Mouse (Mus musculus): ENCODE measurements around the gene Lnx2. TPM values are rescaled to one million over a fixed set of nuclear protein-coding genes. Genes with fewer than 3 reads are reported as not detected.

Gene Lnx2
- polyA plus RNA-seq, 1 experiment from 2014 or later, result 11.2 TPM

- no peak overlapping the region for H3K9ac ChIP-seq
- 58% methylated on average over 11 of the region's 11 CpGs for WGBS
- no peak overlapping the region for H3K4me3 ChIP-seq
- H3K27ac ChIP-seq, result no peak overlapping the region
- no peak overlapping the region for H3K4me2 ChIP-seq (replicated peaks)
- no peak for ATAC-seq (ENCODE audit: low FRiP score, low read depth)
- H3K36me3 ChIP-seq, result peaks cover 8% of the 10 kb centered on the region
- H3K9me3 ChIP-seq, result no peaks in the 10 kb centered on the region
- H3K4me1 ChIP-seq, result peaks cover 27% of the 10 kb centered on the region
- no peaks in the 10 kb centered on the region for H3K27me3 ChIP-seq
Measured at GRCm38 (mm10) chr5:147045929-147046328, 30.5 kb downstream of the Lnx2 start.

GRCm38 (mm10) chr5:147045311-147045710, 31.1 kb downstream of the Lnx2 start:
- Histone ChIP-seq H3K4me3 (no peak overlapping the region), H3K4me1 (peaks cover 24% of the 10 kb centered on the region), H3K36me3 (peaks cover 8% of the 10 kb centered on the region), H3K27me3 (no peaks in the 10 kb centered on the region), H3K27ac (no peak overlapping the region), H3K9ac (no peak overlapping the region), H3K4me2 (replicated peaks) (no peak overlapping the region), H3K9me3 (no peaks in the 10 kb centered on the region)
- no peak for ATAC-seq (ENCODE audit: low FRiP score, low read depth)
- 63% methylated on average over 9 of the region's 11 CpGs for WGBS

GRCm38 (mm10) chr5:147043240-147043844, 33.0 kb downstream of the Lnx2 start:
- Histone ChIP-seq H3K4me1 (peaks cover 24% of the 10 kb centered on the region), H3K4me3 (no peak overlapping the region)

GRCm38 (mm10) chr5:147041965-147042937, 34.1 kb downstream of the Lnx2 start:
- no peak overlapping the region for H3K27ac ChIP-seq
- H3K9ac ChIP-seq, result no peak overlapping the region
- peaks cover 14% of the 10 kb centered on the region for H3K36me3 ChIP-seq
- no peak overlapping the region for H3K4me2 ChIP-seq (replicated peaks)
- no peak overlapping the region for H3K4me3 ChIP-seq
- 78% methylated on average over 40 of the region's 40 CpGs for WGBS
- H3K4me1 ChIP-seq, result peaks cover 33% of the 10 kb centered on the region
- no peaks in the 10 kb centered on the region for H3K27me3 ChIP-seq
- ATAC-seq (ENCODE audit: low FRiP score, low read depth), result no peak
- no peaks in the 10 kb centered on the region for H3K9me3 ChIP-seq

More at GRCm38 (mm10) chr5:147043240-147043844, 33.0 kb downstream of the Lnx2 start:
- no peak for ATAC-seq (ENCODE audit: low FRiP score, low read depth)
- peaks cover 14% of the 10 kb centered on the region for H3K36me3 ChIP-seq
- 52% methylated on average over 15 of the region's 15 CpGs for WGBS
- no peaks in the 10 kb centered on the region for H3K9me3 ChIP-seq
- no peak overlapping the region for H3K9ac ChIP-seq
- no peaks in the 10 kb centered on the region for H3K27me3 ChIP-seq
- no peak overlapping the region for H3K4me2 ChIP-seq (replicated peaks)
- H3K27ac ChIP-seq, result no peak overlapping the region

- Histone ChIP-seq H3K9me3 (no peaks in the 10 kb centered on the region), H3K4me1 (peaks cover 28% of the 10 kb centered on the region), H3K27me3 (no peaks in the 10 kb centered on the region), H3K4me2 (replicated peaks) (no peak overlapping the region), H3K27ac (no peak overlapping the region), H3K36me3 (peaks cover 14% of the 10 kb centered on the region), H3K4me3 (no peak overlapping the region), H3K9ac (no peak overlapping the region)
- 79% methylated on average over 5 of the region's 5 CpGs for WGBS
- ATAC-seq (ENCODE audit: low FRiP score, low read depth), result no peak
Measured at GRCm38 (mm10) chr5:147039394-147039793, 37.0 kb downstream of the Lnx2 start.

- H3K27me3 ChIP-seq, result no peaks in the 10 kb centered on the region
- peaks cover 21% of the 10 kb centered on the region for H3K36me3 ChIP-seq
- no peak for ATAC-seq (ENCODE audit: low FRiP score, low read depth)
- no peak overlapping the region for H3K4me2 ChIP-seq (replicated peaks)
- 58% methylated on average over 3 of the region's 3 CpGs for WGBS
- no peak overlapping the region for H3K4me3 ChIP-seq
- no peak overlapping the region; the same call in 1 of the 2 replicates for H3K27ac ChIP-seq
- no peaks in the 10 kb centered on the region for H3K9me3 ChIP-seq
- H3K4me1 ChIP-seq, result peaks cover 20% of the 10 kb centered on the region; the same call in 1 of the 2 replicates
- H3K9ac ChIP-seq, result no peak overlapping the region
Measured at GRCm38 (mm10) chr5:147037601-147038000, 38.8 kb downstream of the Lnx2 start.

GRCm38 (mm10) chr5:147036661-147037060, 39.7 kb downstream of the Lnx2 start:
- no peak overlapping the region for H3K4me3 ChIP-seq
- ATAC-seq (ENCODE audit: low FRiP score, low read depth), result no peak
- no peak overlapping the region for H3K27ac ChIP-seq
- H3K4me1 ChIP-seq, result peaks cover 18% of the 10 kb centered on the region; the same call in 1 of the 2 replicates
- H3K9ac ChIP-seq, result no peak overlapping the region
- no peaks in the 10 kb centered on the region for H3K27me3 ChIP-seq
- 75% methylated on average over 5 of the region's 5 CpGs for WGBS
- H3K36me3 ChIP-seq, result peaks cover 24% of the 10 kb centered on the region
- H3K4me2 ChIP-seq (replicated peaks), result no peak overlapping the region
- no peaks in the 10 kb centered on the region for H3K9me3 ChIP-seq

GRCm38 (mm10) chr5:147036028-147036427, 40.4 kb downstream of the Lnx2 start:
- H3K4me1 ChIP-seq, result peaks cover 18% of the 10 kb centered on the region; the same call in 1 of the 2 replicates
- no peak overlapping the region for H3K27ac ChIP-seq
- ATAC-seq (ENCODE audit: low FRiP score, low read depth), result no peak
- 77% methylated on average over 10 of the region's 10 CpGs for WGBS
- H3K36me3 ChIP-seq, result peaks cover 25% of the 10 kb centered on the region
- no peaks in the 10 kb centered on the region for H3K27me3 ChIP-seq
- H3K4me3 ChIP-seq, result no peak overlapping the region
- H3K9ac ChIP-seq, result no peak overlapping the region
- no peaks in the 10 kb centered on the region for H3K9me3 ChIP-seq
- H3K4me2 ChIP-seq (replicated peaks), result no peak overlapping the region

- WGBS, result 84% methylated on average over 6 of the region's 6 CpGs
- no peaks in the 10 kb centered on the region for H3K27me3 ChIP-seq
- H3K4me1 ChIP-seq, result peaks cover 18% of the 10 kb centered on the region; the same call in 1 of the 2 replicates
- H3K27ac ChIP-seq, result no peak overlapping the region
- H3K9me3 ChIP-seq, result no peaks in the 10 kb centered on the region
- H3K4me2 ChIP-seq (replicated peaks), result no peak overlapping the region
- H3K36me3 ChIP-seq, result peaks cover 28% of the 10 kb centered on the region
- no peak for ATAC-seq (ENCODE audit: low FRiP score, low read depth)
- H3K9ac ChIP-seq, result no peak overlapping the region
- no peak overlapping the region for H3K4me3 ChIP-seq
Measured at GRCm38 (mm10) chr5:147035301-147035700, 41.1 kb downstream of the Lnx2 start.

GRCm38 (mm10) chr5:147034283-147034682, 42.1 kb downstream of the Lnx2 start:
- Histone ChIP-seq H3K4me2 (replicated peaks) (no peak overlapping the region), H3K9ac (no peak overlapping the region), H3K4me1 (peaks cover 18% of the 10 kb centered on the region; the same call in 1 of the 2 replicates), H3K27ac (no peak overlapping the region), H3K4me3 (no peak overlapping the region), H3K36me3 (peaks cover 30% of the 10 kb centered on the region), H3K9me3 (no peaks in the 10 kb centered on the region), H3K27me3 (no peaks in the 10 kb centered on the region)
- ATAC-seq (ENCODE audit: low FRiP score, low read depth), result no peak
- 61% methylated on average over 12 of the region's 12 CpGs for WGBS

GRCm38 (mm10) chr5:147033155-147033554, 43.2 kb downstream of the Lnx2 start:
- 80% methylated on average over 13 of the region's 13 CpGs for whole genome bisulfite sequencing
- H3K4me1 ChIP-seq, result peaks cover 18% of the 10 kb centered on the region; the same call in 1 of the 2 replicates
- H3K4me3 ChIP-seq, result no peak overlapping the region
- no peaks in the 10 kb centered on the region for H3K9me3 ChIP-seq
- H3K36me3 ChIP-seq, result peaks cover 41% of the 10 kb centered on the region
- no peak overlapping the region for H3K27ac ChIP-seq
- H3K9ac ChIP-seq, result no peak overlapping the region
- ATAC-seq (ENCODE audit: low FRiP score, low read depth), result no peak
- H3K4me2 ChIP-seq (replicated peaks), result no peak overlapping the region
- H3K27me3 ChIP-seq, result no peaks in the 10 kb centered on the region

- Histone ChIP-seq H3K36me3 (peaks cover 58% of the 10 kb centered on the region), H3K4me3 (no peak overlapping the region), H3K9ac (no peak overlapping the region), H3K27me3 (no peaks in the 10 kb centered on the region), H3K9me3 (no peaks in the 10 kb centered on the region), H3K27ac (no peak overlapping the region), H3K4me1 (0 out of 2 replicates have a peak, but pooled peaks cover 3% of the 10 kb centered on the region), H3K4me2 (replicated peaks) (no peak overlapping the region)
- no peak for ATAC-seq (ENCODE audit: low FRiP score, low read depth)
- WGBS, result 81% methylated on average over 14 of the region's 14 CpGs
Measured at GRCm38 (mm10) chr5:147031281-147031680, 45.1 kb downstream of the Lnx2 start.
